Mouse (Mus musculus) c-Kit-positive CD71-positive TER-119-negative erythroid progenitor cells, embryonic 14.5 days (primary cell): Measurements from ENCODE around the gene Vcp.
"Not testable (repeated sequence)": the region's sequence is repeated elsewhere in the genome, so short reads cannot be mapped to it uniquely, and the experiment has no call there.

Experiments used
- DNase-seq: peaks from one replicate; pipeline ENCODE4 v3.0.0-alpha.2; 2013; ENCODE audit warnings: low read depth

Vcp gene

DNA sequence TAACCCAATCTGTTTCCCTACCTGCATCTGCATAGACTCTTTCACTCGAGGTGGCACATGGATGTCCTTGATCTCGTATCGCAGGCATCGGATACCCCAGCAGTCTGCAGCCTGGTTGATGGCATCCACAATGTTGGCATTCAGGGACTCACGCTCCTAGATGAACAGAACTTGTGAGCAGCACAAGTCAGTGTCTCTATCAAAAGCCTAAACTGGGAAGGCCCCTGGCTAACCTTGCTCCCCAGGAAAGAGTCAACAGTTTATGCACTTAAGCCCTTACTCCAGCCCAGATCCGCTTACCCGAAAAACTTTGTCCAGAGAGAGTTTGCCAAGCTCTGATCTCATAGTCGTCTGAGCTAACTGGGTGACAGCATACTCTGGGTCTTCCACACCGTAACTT, 29.4 kb upstream of the Vcp start:
- no peak for DNase-seq

DNA sequence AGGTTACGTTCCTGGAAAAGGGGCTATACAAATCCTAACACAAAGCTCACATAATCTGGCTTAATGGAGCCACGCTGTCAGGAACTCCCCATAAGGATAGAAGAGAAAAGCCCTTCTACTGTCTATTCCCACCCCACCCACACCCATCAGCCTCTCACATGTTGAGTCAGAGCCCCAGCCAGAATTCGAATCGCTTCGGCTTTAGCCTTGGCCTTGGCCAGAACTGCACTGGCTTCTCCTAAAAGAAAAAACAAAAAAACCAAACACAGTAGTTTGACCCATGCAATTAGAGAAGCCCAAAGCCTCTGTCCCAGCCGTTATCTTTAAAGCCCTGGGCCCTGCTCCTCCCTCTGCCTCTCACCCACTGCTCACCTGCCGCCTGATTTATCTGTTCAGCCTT, 28.8 kb upstream of the Vcp start:
- DNase-seq = no peak

DNA sequence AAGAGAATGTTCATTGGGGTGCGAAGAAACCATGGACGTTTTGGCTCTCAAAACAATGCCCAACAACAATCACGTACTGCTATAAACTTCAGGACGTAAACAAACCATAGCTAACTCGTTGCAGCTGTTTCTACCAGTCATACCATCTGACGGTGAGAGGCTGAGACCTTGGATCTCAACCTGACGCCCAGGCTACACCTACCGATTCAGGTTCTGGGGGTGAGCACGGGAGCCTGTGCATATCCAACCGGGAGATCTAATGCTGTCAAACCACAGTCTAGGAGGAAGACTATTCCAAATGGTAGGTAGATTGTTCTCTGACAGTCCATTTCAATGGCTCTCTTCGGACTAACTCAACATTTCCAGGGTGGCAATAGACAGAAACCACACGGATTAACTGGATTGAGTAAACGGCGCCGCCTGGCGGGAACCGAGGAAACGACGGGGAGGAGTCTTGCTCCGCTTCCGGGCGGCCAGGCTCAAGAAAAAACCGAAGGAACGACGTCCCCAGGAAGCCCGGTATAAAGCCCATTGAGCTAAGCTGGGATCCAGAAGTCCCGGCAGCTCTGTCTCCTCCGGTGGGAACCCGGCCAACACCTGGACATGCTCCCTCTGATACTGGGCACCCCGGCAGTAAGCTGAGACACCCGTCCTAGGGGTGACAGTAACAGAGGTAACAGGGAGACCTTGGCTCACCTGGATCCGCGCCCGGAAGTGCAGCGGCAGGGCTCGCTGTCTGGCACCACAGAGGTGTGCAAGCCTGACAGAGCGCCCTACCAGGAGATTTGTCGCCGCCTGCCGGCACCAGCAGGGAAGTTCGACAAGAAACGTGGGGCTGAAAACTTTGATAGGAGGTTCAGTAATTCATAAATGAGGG, 25.0 kb upstream of the Vcp start, which contains the start of gene Pigo:
Gene Pigo (minus strand): TSS at position 736 of the 877 bp plus-strand sequence.
- DNase-seq = peak; percentile 93

DNA sequence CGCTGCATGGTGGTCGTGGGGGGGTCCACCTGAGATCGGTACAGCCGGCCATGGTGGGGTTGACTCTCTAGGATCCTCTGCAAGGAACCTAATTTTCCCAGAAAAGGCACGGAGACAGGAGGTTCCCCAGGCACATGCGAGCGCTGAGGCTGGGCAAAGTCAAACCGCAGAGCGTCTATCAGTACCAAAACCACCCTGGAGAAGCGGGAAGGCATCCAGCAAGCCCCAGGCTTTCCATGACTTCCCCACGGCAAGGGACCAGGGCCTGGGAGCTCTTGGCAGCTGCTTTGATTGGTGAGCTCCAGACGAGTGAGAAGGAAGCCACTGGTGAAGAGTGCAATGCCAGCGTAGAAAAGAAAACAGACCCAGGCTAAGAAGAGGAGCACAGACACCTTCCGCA, 24.4 kb upstream of the Vcp start:
- DNase-seq = no peak

DNA sequence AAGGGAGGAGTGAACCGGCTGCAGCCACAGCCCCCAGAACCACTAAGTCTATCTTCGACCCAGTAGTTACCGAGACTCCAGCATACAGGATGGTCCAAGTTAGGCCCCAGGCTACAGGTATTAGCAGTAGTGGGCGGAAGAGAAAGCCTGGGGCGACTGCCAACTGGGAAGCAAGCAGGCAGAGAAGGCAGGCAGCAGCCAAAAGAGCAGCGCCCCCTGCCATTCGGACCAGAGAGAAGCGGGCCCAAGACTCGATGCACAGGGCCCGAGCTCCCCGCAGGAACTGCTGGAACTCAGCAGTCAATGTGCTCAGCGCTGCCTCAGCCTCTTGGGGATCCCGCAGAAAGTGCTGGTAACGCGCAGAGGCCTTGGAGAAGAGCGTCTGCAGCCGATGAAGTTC, 21.0 kb upstream of the Vcp start:
- no peak for DNase-seq

DNA sequence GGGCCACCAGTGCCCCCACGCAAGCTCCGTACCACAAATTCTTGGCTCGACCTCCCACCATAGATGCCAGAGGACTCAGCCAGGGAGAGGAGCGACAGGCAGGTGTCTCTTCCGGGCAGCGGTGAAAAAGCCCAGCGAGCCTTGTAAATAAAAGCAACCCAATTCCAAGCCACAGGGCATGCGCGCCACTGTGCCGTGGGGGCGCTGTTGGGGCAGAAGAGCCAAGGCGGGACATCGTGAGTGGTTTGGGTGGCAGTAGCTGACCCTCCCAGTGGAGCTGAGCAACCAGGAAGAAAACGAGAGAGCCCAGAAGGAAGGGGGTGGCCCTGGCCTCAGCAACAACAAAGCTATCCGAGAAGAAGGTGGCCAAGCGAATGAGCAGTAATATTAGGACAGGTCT, 20.6 kb upstream of the Vcp start:
- DNase-seq = no peak

DNA sequence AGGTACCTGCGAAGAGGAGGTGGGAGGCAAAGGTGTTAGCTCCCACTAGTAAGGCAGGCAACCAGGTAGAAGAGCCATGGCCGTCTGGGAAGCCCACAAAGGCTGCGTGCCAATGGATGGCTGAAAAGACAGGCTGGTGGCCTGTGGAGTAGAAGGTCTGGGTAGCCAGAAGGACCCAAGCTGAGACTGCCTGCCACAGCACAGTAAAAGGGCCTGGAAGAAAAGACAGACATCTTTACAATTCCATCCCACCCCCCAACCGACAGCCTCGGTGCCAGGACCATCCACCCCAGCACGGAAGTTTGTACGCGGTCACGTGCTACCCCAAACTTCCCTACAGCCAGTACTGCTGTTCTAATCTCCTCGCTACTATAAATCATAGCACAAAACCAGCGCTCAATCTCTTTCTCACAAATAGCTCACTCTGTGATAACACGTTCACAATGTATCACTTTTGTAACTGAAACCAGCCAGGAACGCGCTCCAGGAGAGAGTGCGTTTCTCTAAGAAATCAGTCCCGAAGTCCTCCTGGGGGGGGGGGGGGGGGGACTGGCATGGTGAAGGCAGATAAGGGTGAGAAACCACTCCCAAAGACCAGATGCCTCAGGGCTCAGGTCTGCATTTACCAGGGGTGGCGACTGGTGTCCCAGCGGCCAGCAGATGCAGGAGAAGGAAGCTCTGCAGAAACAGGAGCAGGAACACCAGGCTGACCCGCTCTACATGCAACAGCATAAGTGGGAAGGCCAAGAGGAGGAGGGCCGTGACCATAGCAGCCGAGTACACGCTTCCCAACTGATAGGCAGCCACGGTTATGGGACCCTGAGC, 19.5 kb upstream of the Vcp start:
- no peak for DNase-seq

DNA sequence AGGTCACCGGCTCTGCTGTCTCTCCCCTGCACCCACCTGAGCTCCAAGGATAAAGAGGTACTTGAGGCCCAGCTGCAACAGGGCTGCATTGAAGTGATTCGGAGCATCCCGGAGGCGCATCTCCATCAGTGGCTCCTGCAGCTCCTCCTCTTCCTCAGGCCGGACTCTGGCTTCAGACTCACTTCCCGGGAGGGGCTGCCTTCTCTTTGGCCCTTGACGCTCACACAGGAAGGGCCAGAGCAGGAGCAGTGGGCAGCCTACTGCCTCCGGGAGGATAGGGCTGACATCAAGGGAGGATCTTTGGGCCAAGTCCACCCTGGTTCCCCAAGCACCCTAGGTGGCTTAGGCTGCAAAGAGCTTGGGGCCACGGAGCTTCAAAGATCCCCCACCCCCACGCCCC, 18.9 kb upstream of the Vcp start:
- DNase-seq = no peak

DNA sequence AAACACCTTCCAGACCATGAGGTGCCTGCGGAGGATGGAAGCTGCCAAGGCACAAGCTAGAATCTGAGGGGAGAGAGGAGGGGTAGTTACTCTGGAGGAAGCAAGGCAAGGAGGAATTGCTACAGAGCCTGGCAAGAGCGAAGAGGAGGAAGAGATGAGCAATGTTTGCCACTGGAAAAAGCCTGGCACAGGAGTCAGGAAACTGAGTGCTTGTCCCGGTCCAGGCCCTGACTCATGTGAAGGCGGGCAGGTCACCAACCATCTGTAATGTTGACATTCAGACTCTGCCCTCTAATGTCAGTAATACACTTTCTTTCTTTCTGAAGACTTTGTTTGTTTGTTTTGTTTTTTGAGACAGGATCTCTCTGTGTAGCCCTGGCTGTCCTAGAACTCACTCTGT, 17.8 kb upstream of the Vcp start:
- DNase-seq = no peak

DNA sequence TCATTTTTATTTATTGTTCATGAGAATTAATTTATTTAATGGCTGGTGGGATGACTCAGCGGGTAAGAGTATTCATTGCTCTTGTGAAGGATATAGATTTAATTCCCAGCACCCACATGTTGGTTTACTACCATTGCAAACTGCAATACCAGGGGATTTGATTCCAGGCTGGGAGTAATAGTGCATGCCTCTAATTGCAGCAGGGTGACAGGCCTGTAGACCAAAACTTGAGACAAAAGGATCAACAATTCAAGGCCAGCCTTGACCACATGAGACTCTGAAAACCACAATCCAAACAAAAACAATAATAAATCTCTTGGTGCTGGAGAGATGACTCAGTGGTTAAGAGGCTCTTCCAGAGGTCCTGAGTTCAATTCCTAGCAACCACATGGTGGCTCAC, 11.8 kb upstream of the Vcp start:
- DNase-seq = no peak

DNA sequence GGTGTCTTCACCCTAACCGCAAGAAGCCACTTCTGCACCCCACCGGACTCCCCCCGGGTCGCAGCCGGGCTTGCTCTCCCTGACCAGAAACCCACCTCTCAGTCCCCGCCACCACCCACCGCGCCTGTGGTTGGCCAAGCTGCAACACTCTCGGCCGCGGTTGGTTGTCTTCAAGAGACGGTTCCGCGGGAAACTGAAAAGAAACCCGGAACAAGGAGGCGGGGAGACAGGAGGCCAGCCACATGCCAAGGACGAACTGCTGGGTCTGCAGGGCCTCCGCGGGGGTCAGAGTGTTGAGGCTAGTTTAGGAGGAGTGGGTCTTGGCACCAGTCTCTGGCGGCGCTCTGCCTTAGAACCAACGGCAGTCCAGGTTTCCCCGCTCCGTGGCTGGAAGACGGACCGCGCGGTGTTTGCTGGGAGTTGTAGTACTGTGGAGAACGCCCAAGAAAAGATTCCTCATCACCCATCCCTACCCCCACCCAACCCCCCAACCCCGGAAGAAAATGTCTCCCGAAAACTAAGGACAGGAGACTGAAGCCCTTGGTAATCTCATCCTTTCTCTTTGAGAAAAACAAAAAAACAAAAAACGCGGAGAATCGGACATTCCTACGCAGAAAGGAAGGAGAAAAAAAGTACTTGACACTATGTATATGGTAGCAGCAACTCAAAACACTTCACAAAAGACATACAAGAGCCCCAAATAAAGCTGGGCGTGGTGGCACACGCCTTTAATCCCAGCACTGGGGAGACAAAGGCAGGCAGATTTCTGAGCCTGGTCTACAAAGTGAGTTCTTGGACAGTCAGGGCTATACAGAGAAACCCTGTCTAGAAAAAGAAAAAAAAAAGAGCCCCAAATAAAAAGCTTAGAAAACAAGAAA, 10.1 kb upstream of the Vcp start, which contains the start of gene Fancg:
Gene Fancg (minus strand): TSS at position 346 of the 878 bp plus-strand sequence.
- DNase-seq = peak; percentile 76

DNA sequence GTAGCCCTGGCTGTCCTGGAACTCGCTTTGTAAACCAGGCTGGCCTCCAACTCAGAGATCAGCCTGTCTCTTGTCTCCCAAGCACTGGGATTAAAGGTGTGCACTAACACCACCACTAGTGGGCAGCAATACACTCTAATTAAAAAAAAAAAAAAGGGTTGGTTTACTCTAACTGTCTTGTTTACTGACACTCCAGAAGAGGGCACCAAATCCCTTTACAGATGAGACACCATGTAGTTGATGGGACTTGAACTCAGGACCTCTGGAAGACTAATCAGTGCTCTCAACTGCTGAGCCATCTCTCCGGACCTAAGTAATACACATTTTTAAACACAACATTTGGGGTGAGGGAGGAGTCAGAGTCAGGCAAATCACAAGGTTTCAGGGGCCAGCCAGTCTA, 5.5 kb upstream of the Vcp start:
- peak; percentile 47 for DNase-seq

DNA sequence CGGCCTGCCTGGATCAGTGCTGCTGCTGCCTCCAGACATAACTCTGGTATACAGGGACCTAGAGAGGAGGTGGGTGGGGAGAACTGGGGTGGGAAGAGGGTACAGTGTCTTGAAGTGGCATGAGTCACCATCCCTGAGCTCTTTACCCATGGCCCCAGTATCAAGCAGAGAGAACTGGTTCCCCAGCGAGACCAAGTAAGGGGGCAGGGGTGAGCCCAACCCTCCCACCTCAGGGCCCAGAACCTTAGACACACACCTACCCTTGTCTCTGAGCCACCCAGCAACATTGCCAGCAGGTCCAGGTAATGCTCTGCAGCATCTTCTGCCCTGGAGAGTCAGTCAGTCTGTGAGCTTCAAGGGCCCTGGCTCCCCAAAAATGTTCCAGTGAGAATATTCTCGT, 4.6 kb upstream of the Vcp start:
- no peak for DNase-seq

DNA sequence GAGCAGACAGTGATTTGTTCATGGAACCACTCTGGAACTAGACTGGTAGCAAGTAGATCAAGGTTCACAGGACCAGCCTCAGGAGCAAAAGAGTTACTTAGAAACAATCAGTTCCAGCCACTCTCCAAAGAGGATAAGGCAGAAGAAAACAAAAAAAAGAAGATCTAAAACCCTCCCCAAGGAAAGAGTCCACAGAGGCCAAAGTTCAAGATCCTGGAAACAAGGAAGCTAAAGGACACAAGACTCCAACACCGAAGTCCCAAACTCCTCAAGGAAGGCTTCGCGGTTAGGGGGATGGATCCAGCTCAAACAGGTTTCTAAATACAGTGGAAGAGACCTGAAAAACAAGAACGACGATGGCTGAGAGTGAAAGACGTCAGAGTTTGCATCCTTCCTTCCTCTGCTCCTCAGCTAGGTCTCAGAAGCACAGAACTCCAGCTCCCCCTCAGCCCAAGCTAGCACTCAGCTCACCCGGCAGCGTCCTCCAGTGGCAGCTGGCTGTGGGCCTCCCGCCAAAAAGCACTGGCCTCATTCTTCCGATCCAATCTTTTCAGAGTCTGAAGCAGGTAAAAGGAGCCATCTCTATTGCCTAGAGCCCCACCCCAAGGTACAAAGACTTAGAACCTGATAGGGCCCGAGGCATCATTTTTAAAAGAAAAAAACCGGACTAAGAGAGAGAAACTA, 2.6 kb upstream of the Vcp start:
- DNase-seq = no peak

DNA sequence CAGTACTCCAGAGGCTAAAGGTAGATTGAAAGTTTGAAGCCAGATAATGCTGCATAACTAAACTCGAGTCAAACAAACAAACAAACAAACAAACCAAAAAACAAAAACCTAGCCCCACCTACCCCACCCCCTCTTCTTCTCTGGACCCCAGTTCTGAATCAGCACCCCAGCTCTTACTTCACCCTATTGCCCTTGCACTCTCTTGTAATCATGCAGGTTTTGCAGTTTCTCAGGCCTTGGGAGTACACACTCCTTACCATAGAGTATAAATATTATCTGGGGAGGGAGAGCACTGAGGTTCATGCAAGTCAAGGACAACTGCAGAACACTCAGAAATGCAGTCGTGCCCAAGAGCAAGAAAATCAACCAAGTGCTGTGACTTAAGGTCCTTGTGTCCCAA, 965 bp upstream of the Vcp start:
- no peak for DNase-seq

DNA sequence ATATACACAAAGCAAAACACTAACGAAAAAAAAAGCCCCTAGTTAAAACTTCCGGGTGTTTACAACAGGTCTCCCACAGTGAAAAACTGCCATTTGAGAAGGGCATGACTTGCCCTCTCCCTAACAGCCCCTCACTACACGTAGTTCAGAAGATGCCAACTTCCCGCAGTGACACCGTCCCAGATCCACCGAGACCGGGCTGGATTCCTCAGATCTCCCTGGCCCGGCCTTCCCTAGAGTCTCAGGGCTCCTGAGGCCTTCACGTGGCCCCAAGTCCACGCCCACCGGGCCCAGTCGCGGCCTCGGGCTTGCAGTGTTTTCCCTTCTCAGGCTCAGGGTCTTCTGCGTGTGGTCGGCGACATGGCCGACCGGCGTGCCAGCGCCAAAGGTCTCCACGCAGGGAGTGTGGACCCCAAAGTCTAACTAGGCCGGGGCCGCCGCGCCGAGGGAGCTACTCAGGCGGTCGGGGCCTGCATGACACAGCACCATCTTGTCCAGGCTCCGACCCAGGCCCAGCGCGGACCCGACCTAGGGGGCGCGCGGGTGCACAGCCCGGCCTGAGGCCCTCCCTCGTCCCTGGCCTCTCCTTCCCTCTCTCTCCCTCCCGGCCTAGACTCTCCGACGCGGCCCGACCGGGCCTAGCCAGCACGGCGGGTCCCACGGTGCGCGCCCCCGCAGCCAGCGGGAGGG, 711 bp downstream of the Vcp start:
- DNase-seq = peak; percentile 68

DNA sequence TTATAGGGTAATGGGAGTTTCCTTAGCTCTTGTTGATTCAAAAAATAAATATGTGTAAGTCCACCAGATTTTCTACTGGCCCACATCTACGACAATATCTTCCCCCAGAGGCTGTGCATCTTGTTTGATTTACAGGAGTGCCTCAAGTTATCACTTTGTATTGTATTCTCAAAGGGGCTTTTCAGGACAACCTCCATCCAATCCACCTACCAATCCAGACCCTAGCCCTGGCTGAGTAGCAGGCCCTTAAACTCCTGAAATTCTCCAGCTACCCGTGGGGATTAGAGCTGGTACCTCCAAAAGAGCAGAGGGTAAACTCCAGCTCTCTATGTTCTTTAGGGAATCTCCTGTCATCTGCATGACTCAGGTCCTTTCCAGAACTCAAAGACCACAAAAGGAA, 2.3 kb downstream of the Vcp start:
- DNase-seq = no peak

DNA sequence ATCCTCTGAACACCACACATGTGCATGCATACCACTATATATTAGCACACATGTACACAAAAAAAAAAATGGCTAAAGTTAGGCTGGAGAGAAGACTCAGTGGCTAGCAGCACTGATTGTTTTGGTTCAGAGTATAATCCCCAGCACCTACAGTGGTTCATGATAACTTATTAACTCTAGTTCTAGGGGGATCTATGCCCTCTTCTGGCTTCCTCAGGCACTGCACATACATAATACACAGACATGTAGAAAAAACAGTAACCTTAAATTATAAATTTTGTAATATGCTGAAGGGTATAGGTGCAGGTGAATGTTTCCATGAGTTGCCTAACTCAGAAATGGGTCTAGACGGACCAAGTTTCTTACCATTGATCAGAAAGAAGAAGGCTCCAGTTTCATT, 12.0 kb downstream of the Vcp start:
- no peak for DNase-seq

DNA sequence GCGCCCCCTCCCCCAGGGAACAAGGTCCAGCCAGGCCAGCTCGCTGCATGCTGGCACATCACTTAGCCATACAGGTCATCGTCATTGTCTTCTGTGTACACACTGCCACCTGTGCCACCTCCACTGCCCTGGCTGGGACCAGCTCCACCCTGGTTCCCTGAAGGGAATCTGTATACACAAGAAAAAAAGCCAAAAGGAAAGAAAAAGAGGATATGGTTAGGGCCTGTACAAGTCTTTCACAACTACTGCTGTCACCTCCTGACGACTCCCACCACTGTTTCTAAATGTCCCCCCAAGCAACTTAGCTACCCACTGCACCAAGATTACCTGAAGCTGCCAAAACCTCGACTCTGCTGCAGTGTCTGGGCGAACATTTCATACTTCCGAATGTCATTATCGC, 19.8 kb downstream of the Vcp start:
- not testable (repeated sequence) for DNase-seq

DNA sequence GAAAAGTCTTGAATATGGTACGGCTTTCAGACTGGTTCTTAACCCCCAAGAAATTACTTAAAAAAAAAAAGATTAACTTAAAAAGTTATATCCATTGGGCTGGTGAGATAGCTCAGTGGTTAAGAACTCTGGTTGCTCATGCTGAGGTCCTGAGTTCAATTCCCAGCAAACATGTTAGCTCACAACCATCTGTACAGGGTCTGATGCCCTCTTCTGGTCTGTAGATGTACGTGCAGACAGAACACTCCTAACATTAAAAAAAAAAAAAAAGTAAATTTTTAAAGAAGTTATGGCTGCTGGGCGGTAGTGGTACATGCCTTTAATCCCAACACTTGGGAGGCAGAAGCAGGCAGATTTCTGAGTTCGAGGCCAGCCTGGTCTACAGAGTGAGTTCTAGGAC, 22.2 kb downstream of the Vcp start:
- no peak for DNase-seq

DNA sequence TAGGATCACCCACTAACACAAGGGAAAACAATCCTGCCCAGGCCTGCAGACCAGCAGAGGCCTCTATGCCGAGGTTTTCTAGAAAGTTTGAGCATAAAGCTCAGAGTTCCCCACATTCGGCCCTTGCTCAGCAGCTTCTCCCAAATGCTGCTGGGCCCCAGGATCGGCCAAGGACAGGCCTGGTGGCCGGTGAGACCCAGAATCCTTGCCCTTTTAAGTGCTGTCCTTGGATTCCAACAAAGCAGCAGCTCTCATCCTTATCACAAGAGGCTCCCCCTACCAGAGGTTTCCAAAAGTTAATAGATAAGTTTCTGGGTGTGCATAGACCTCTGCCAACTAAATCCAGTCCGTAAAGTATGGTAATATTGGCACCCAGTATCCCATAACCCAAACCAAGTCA, 26.4 kb downstream of the Vcp start:
- no peak for DNase-seq
